Mouse (Mus musculus) liver, embryonic 14.5 days (tissue): ENCODE data around the gene Mia3. TPM values are rescaled to one million over a fixed set of nuclear protein-coding genes. Genes with fewer than 3 reads are reported as not detected.

Experiments used
- ATAC-seq: fragments of 200-750 bp; cut with Nextera tagmentation; 2 replicates; pipeline ENCODE4 v1.8.0; 2017; ENCODE audit warnings: moderate number of reproducible peaks, mild to moderate bottlenecking, moderate library complexity; ENCODE audit not compliant: insufficient read depth
- DNase-seq, 3 experiments: peaks; one replicate each; pipeline ENCODE4 v3.0.0-alpha.2; 2012 to 2013; ENCODE audit warnings: low read depth in 3 of 3, low spot score in 3 of 3
- H3K27ac ChIP-seq: fragments of 300-500 bp; sonication (generic); 2 replicates; pipeline ENCODE4 v1.5.1; 2014; ENCODE audit warnings: moderate library complexity, mild to moderate bottlenecking, control low read depth, inconsistent platforms
- H3K27me3 ChIP-seq: fragments of 300-500 bp; sonication (generic); 2 replicates; pipeline ENCODE4 v1.6.1; 2014; ENCODE audit warnings: mild to moderate bottlenecking, low read length, moderate library complexity; ENCODE audit not compliant: control insufficient read depth, insufficient read depth
- H3K36me3 ChIP-seq: fragments of 300-500 bp; sonication (generic); replicated peaks from 2 replicates; pipeline ENCODE4 v1.6.1; 2014; ENCODE audit warnings: low read depth; ENCODE audit not compliant: control insufficient read depth, insufficient read depth
- H3K4me1 ChIP-seq, 2 experiments: fragments of 200-500 bp in 1 of 2; fragments of 300-500 bp in 1 of 2; sonication (generic) in 1 of 2; replicated peaks; 2 replicates each; pipeline ENCODE4 v1.6.1; 2012 to 2014; ENCODE audit warnings: antibody characterized with exemption in 1 of 2, inconsistent platforms in 1 of 2, low read length in 1 of 2; ENCODE audit not compliant: control insufficient read depth in 2 of 2, insufficient read depth in 2 of 2
- H3K4me2 ChIP-seq: fragments of 300-500 bp; sonication (generic); 2 replicates; pipeline ENCODE4 v1.6.1; 2014; ENCODE audit warnings: low read depth, mild to moderate bottlenecking, control low read depth, moderate library complexity
- H3K4me3 ChIP-seq, 2 experiments: fragments of 200-500 bp in 1 of 2; fragments of 300-500 bp in 1 of 2; sonication (generic) in 1 of 2; 2 replicates each; pipeline ENCODE4 v1.5.1; 2012 to 2014; ENCODE audit warnings: low read depth in 2 of 2, low read length in 2 of 2, mild to moderate bottlenecking in 2 of 2, control low read depth in 1 of 2, inconsistent platforms in 1 of 2, moderate library complexity in 1 of 2; ENCODE audit not compliant: insufficient read depth in 1 of 2
- H3K9ac ChIP-seq: fragments of 300-500 bp; sonication (generic); replicated peaks from 2 replicates; pipeline ENCODE4 v1.6.1; 2014; ENCODE audit warnings: mild to moderate bottlenecking, control low read depth, moderate library complexity
- H3K9me3 ChIP-seq: fragments of 300-500 bp; sonication (generic); 2 replicates; pipeline ENCODE4 v1.6.1; 2016; ENCODE audit warnings: low read length, mixed read lengths; ENCODE audit not compliant: control insufficient read depth
- CTCF ChIP-seq: IDR thresholded peaks from 2 replicates; pipeline ENCODE4 v1.5.1; 2016; ENCODE audit warnings: antibody characterized with exemption, low read depth, control low read depth
- EP300 ChIP-seq: IDR thresholded peaks from 2 replicates; pipeline ENCODE4 v1.6.1; 2016; ENCODE audit warnings: antibody characterized with exemption, low read depth
- WGBS: fragments of 180-500 bp; shearing (Covaris S2); extraction: QIAGEN DNeasy Blood & Tissue Kit; methylation state at CpG from one replicate; pipeline ENCODE4 v1.1.7; 2014; ENCODE audit not compliant: insufficient replicate concordance; 5-methylcytosine and 5-hydroxymethylcytosine counted together
- polyA plus RNA-seq, 2 experiments: library from polyadenylated mRNA; depleted of rRNA in 1 of 2; stranded (reverse) in 1 of 2; unstranded in 1 of 2; fragments of >200 nt; fragmentation: Nextera tagmentation in 1 of 2; extraction: Ambion mirVana in 1 of 2; gene quantifications; 2 replicates each; pipeline versions ENCODE4 v1.2.1 to v1.2.3; 2012 to 2014

Gene Mia3
- polyA plus RNA-seq, 2 experiments = 19.2 to 21.0 TPM

DNA sequence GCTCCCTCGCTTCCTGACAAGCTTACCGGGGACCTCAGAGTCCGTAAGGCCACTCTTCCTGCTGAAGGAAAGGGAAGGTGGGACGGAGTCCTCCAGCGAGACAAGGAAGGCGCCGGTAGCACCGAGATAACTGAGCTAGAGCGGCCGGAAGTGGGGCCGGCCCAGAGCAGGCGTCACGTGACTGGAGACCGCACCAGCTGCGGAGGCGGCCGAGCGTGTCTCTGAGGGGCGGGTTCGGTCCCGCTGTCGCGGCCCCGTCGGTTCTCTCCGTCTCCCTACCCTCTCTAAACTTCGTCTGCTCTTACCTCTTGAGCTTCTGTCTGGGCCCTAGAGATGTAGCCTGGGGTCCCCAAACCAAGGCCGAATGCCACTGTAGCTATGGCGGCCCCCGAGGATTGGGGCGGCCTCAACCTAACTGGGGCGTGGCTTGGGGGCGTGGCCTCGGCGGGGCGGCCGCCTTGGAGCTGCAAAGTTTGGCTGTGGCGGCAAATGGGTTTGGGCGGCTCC, 72.4 kb downstream of the Mia3 start, which contains the start of gene Brox:
Gene Brox (minus strand): TSS at position 393 of the 507 bp plus-strand sequence.
- no peaks in the 10 kb centered on the region for H3K4me1 ChIP-seq
- H3K9me3 ChIP-seq = no peaks in the 10 kb centered on the region
- ATAC-seq (peak; percentile 89), DNase-seq (peak; percentile 80 to 86 (median 82))
- WGBS = 0% methylated on average over 39 of the region's 39 CpGs
- H3K4me3 ChIP-seq = peak within 1 kb of the TSS; percentile 66 to 95
- H3K9ac ChIP-seq = peak within 1 kb of the TSS; percentile 78
- no peak for TF ChIP-seq CTCF
- TF ChIP-seq EP300 = no peak
- peaks cover 10% of the 10 kb centered on the region for H3K36me3 ChIP-seq
- H3K27ac ChIP-seq = peak within 1 kb of the TSS; percentile 50
- peak within 1 kb of the TSS; percentile 68 for H3K4me2 ChIP-seq
- H3K27me3 ChIP-seq = no peaks in the 10 kb centered on the region

DNA sequence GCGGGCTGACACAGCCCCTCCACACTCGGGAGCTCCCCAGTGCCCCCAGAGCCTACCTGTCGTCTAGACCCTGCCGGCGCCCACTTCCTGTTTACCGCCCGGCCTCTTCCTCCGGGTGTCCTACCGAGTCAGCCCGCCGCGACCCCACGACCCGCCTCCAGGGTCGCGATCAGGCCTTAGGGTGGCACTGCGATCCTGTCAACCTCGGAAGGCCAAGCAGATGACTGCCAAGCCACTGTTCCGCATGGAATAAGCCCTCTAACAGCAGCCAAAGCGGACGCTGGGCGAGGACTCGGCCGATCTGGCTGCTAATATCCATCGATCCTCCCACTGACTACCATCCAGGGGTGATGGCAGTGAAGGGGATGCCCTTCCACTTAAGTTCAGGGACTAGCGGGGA, 72.9 kb downstream of the Mia3 start, which contains the start of gene Aida:
Gene Aida (plus strand): TSS at position 126 of the 400 bp plus-strand sequence.
- Histone ChIP-seq H3K4me3 (peak within 1 kb of the TSS; percentile 66 to 95), H3K27me3 (no peaks in the 10 kb centered on the region), H3K4me2 (peak within 1 kb of the TSS; percentile 68), H3K27ac (peak within 1 kb of the TSS; percentile 50), H3K9me3 (no peaks in the 10 kb centered on the region), H3K9ac (peak within 1 kb of the TSS; percentile 78), H3K4me1 (no peaks in the 10 kb centered on the region), H3K36me3 (peaks cover 12% of the 10 kb centered on the region)
- TF ChIP-seq EP300 (no peak), CTCF (0 out of 2 replicates have a peak, but pooled peaks have one; percentile 18)
- peak in 1 of 3 experiments; percentile 26 for DNase-seq
- peak; percentile 12 for ATAC-seq
- under 1% methylated on average over 26 of the region's 26 CpGs for WGBS

GRCm38 (mm10) chr1:183289576-183289975, 79.8 kb downstream of the Mia3 start:
- Histone ChIP-seq H3K9ac (no peak overlapping the region), H3K4me1 (no peaks in the 10 kb centered on the region), H3K4me3 (no peak overlapping the region), H3K4me2 (no peak overlapping the region), H3K9me3 (no peaks in the 10 kb centered on the region), H3K36me3 (peaks cover 59% of the 10 kb centered on the region), H3K27me3 (no peaks in the 10 kb centered on the region), H3K27ac (no peak overlapping the region)
- ATAC-seq = no peak
- 85% methylated on average over 4 of the region's 4 CpGs for WGBS
- DNase-seq = no peak
- TF ChIP-seq EP300 (no peak), CTCF (no peak)

GRCm38 (mm10) chr1:183288351-183288750, 81.0 kb downstream of the Mia3 start:
- Histone ChIP-seq H3K27me3 (no peaks in the 10 kb centered on the region), H3K36me3 (peaks cover 63% of the 10 kb centered on the region), H3K4me1 (no peaks in the 10 kb centered on the region), H3K9me3 (no peaks in the 10 kb centered on the region), H3K4me2 (no peak overlapping the region), H3K9ac (no peak overlapping the region), H3K4me3 (no peak overlapping the region), H3K27ac (no peak overlapping the region)
- no peak for ATAC-seq
- TF ChIP-seq CTCF = no peak
- no peak for TF ChIP-seq EP300
- WGBS = 75% methylated on average over 3 of the region's 3 CpGs
- DNase-seq = no peak

Other genes with a start within 250 kb of the Mia3 start
- gene Disp1, start 148.0 kb downstream of the Mia3 start, polyA plus RNA-seq (2012; rRNA removed) = 1.9 and 2.0 TPM in 2 replicates
- 2.4 and 2.6 TPM in 2 replicates for gene Disp1, start 148.0 kb downstream of the Mia3 start, polyA plus RNA-seq (2014; fragmentation: Nextera tagmentation; extraction: Ambion mirVana)
- gene Aida, start 73.0 kb downstream of the Mia3 start, polyA plus RNA-seq (2012; rRNA removed) = 13.2 and 18.9 TPM in 2 replicates
- 9.1 and 10.4 TPM in 2 replicates for gene Aida, start 73.0 kb downstream of the Mia3 start, polyA plus RNA-seq (2014; fragmentation: Nextera tagmentation; extraction: Ambion mirVana)
- 7.5 and 11.4 TPM in 2 replicates for gene Brox, start 72.3 kb downstream of the Mia3 start, polyA plus RNA-seq (2012; rRNA removed)
- gene Brox, start 72.3 kb downstream of the Mia3 start, polyA plus RNA-seq (2014; fragmentation: Nextera tagmentation; extraction: Ambion mirVana) = 17.0 and 21.1 TPM in 2 replicates
- 3.5 and 5.5 TPM in 2 replicates for gene Taf1a, start 19.4 kb upstream of the Mia3 start, polyA plus RNA-seq (2012; rRNA removed)
- gene Taf1a, start 19.4 kb upstream of the Mia3 start, polyA plus RNA-seq (2014; fragmentation: Nextera tagmentation; extraction: Ambion mirVana) = 3.5 and 3.8 TPM in 2 replicates
- gene Hhipl2, start 48.7 kb upstream of the Mia3 start, polyA plus RNA-seq (2012; rRNA removed) = 0.03 and 0.79 TPM in 2 replicates
- not detected in 2 replicates for gene Hhipl2, start 48.7 kb upstream of the Mia3 start, polyA plus RNA-seq (2014; fragmentation: Nextera tagmentation; extraction: Ambion mirVana)